In the genomic region with DNA sequence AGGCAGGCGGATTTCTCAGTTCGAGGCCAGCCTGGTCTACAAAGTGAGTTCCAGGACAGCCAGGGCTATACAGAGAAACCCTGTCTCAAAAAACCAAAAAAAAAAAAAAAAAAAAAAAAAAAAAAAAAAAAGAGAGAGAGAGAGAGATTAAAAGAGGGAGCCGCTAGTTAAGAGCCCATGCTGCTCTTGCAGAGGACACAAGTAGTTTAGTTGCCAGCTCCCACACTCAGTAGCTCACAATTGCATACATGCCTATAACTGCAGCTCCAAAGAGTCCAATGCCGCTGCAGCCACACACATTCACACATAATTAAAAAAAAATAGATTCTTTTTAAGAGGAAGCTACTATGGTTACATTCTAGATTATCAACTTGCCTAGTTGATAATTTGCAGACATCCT, we compare ENCODE assay signal across 18 mouse cellular contexts. TPM values are rescaled to one million over a fixed set of nuclear protein-coding genes. Genes with fewer than 3 reads are reported as not detected.
DNase-seq lines count a peak whose midpoint lies in the region; ATAC-seq and TF ChIP-seq lines count a peak whose summit lies in the region.
"Not testable (repeated sequence)": the region's sequence is repeated elsewhere in the genome, so short reads cannot be mapped to it uniquely, and the experiment has no call there.
"Had no signal": no experiment of that assay in that cellular context is flagged by ENCODE, and none has a peak within 500 bp of the region (broad histone marks: within the 10 kb centered on the region; RNA-seq: fewer than 3 reads in every experiment).

No protein-coding gene starts in this region.

- H3K4me3 ChIP-seq in MEL (ENCODE audit: control insufficient read depth in 1 of 2, insufficient read depth in 1 of 2, low read depth in 2 of 2, low read length in 2 of 2); forebrain, embryonic 15.5 days; hindbrain, embryonic 12.5 days; midbrain, embryonic 15.5 days; neural tube, embryonic 12.5 days: not testable (repeated sequence)
- H3K4me3 ChIP-seq in hindbrain, embryonic 15.5 days = 0 out of 2 replicates have a peak overlapping the region, but pooled peaks have one; percentile 92
- H3K4me3 ChIP-seq in neural tube, embryonic 15.5 days (replicated peaks) = peak overlapping the region; percentile 87; the same call in 1 of the 2 replicates

- not testable (repeated sequence) for H3K9ac ChIP-seq in MEL (ENCODE audit: control insufficient read depth, low read depth, low read length, poor library complexity, severe bottlenecking); forebrain, embryonic 15.5 days (replicated peaks); hindbrain, embryonic 12.5 days; hindbrain, embryonic 15.5 days; midbrain, embryonic 15.5 days; neural tube, embryonic 12.5 days; neural tube, embryonic 15.5 days (replicated peaks)

- not testable (repeated sequence) for DNase-seq in MEL (ENCODE audit: low read depth, low spot score)
- DNase-seq in induced T-regulatory cell, adult 2 months (ENCODE audit: low read depth) = peak; percentile 44

- peaks cover 0 to 30% of the 10 kb centered on the region in 2 experiments; a peak in 2 of 4 replicates for H3K36me3 ChIP-seq in MEL (ENCODE audit: control insufficient read depth in 1 of 2, insufficient read depth in 2 of 2, low read length in 2 of 2)
- H3K36me3 ChIP-seq in forebrain, embryonic 15.5 days; hindbrain, embryonic 12.5 days; hindbrain, embryonic 15.5 days; midbrain, embryonic 15.5 days (replicated peaks); neural tube, embryonic 12.5 days; neural tube, embryonic 15.5 days: not testable (repeated sequence)

- peak overlapping the region; percentile 92; the same call in 1 of the 2 replicates for H3K4me2 ChIP-seq in forebrain, embryonic 15.5 days (replicated peaks)
- 0 out of 2 replicates have a peak overlapping the region, but pooled peaks have one; percentile 7 for H3K4me2 ChIP-seq in hindbrain, embryonic 12.5 days (replicated peaks)
- peak overlapping the region; percentile 94 for H3K4me2 ChIP-seq in hindbrain, embryonic 15.5 days
- peak overlapping the region; percentile 76 for H3K4me2 ChIP-seq in midbrain, embryonic 15.5 days
- H3K4me2 ChIP-seq in neural tube, embryonic 12.5 days (replicated peaks) = peak overlapping the region; percentile 97; the same call in 1 of the 2 replicates
- peak overlapping the region; percentile 93 for H3K4me2 ChIP-seq in neural tube, embryonic 15.5 days

- H3K9me3 ChIP-seq in MEL (replicated peaks; ENCODE audit: insufficient read depth, low read length); forebrain, embryonic 15.5 days; hindbrain, embryonic 12.5 days (replicated peaks); hindbrain, embryonic 15.5 days; midbrain, embryonic 15.5 days; neural tube, embryonic 12.5 days; neural tube, embryonic 15.5 days (replicated peaks): not testable (repeated sequence)

- H3K27me3 ChIP-seq in MEL (ENCODE audit: control insufficient read depth in 1 of 2, insufficient read depth in 2 of 2, low read length in 2 of 2); forebrain, embryonic 15.5 days; hindbrain, embryonic 12.5 days; hindbrain, embryonic 15.5 days; midbrain, embryonic 15.5 days (replicated peaks); neural tube, embryonic 12.5 days (replicated peaks); neural tube, embryonic 15.5 days (replicated peaks): not testable (repeated sequence)

- not testable (repeated sequence) for TF ChIP-seq POLR2A in MEL (IDR thresholded peaks at IDR 0.05; ENCODE audit: control insufficient read depth in 1 of 2, insufficient read depth in 1 of 2, low read depth in 1 of 2, low read length in 2 of 2, poor library complexity in 1 of 2)

- H3K4me1 ChIP-seq in MEL (ENCODE audit: control insufficient read depth in 1 of 2, insufficient read depth in 2 of 2, low read length in 2 of 2) = peaks cover 10 to 27% of the 10 kb centered on the region in 2 experiments
- H3K4me1 ChIP-seq in forebrain, embryonic 15.5 days = peaks cover 23% of the 10 kb centered on the region
- H3K4me1 ChIP-seq in hindbrain, embryonic 12.5 days = peaks cover 24% of the 10 kb centered on the region
- peaks cover 27% of the 10 kb centered on the region for H3K4me1 ChIP-seq in hindbrain, embryonic 15.5 days (replicated peaks)
- peaks cover 24% of the 10 kb centered on the region for H3K4me1 ChIP-seq in midbrain, embryonic 15.5 days
- peaks cover 22% of the 10 kb centered on the region; the same call in 1 of the 2 replicates for H3K4me1 ChIP-seq in neural tube, embryonic 12.5 days
- peaks cover 25% of the 10 kb centered on the region for H3K4me1 ChIP-seq in neural tube, embryonic 15.5 days

- not testable (repeated sequence) for H3K27ac ChIP-seq in MEL (ENCODE audit: control insufficient read depth, low read depth, low read length); forebrain, embryonic 15.5 days (replicated peaks); hindbrain, embryonic 12.5 days; hindbrain, embryonic 15.5 days (replicated peaks); midbrain, embryonic 15.5 days; neural tube, embryonic 12.5 days; neural tube, embryonic 15.5 days (replicated peaks)

- ATAC-seq in forebrain, embryonic 15.5 days (replicated peaks); hindbrain, embryonic 12.5 days (ENCODE audit: low FRiP score); hindbrain, embryonic 15.5 days (ENCODE audit: low FRiP score, low read depth); midbrain, embryonic 15.5 days (replicated peaks); neural tube, embryonic 12.5 days (ENCODE audit: low FRiP score, low read depth); neural tube, embryonic 15.5 days (ENCODE audit: low FRiP score): not testable (repeated sequence)

- TF ChIP-seq CTCF in MEL (IDR thresholded peaks at IDR 0.05 in 2 of 3, conservative IDR thresholded peaks at IDR 0.05 in 1 of 3; ENCODE audit: control insufficient read depth in 1 of 3, insufficient read depth in 1 of 3, low read depth in 2 of 3, low read length in 3 of 3, poor library complexity in 1 of 3, severe bottlenecking in 1 of 3) = not testable (repeated sequence)

- not testable (repeated sequence) for H3K79me2 ChIP-seq in MEL (ENCODE audit: control insufficient read depth, insufficient read depth, low read length, poor library complexity)

- not testable (repeated sequence) for TF ChIP-seq EP300 in MEL (IDR thresholded peaks at IDR 0.05; ENCODE audit: low read depth in 1 of 2, low read length in 2 of 2)

- 83% methylated on average over 4 of the region's 4 CpGs for WGBS in forebrain, embryonic 15.5 days
- WGBS in hindbrain, embryonic 12.5 days = 95% methylated on average over 4 of the region's 4 CpGs
- 96% methylated on average over 4 of the region's 4 CpGs for WGBS in hindbrain, embryonic 15.5 days
- 86% methylated on average over 4 of the region's 4 CpGs for WGBS in midbrain, embryonic 15.5 days
- 95% methylated on average over 4 of the region's 4 CpGs for WGBS in neural tube, embryonic 12.5 days
- WGBS in neural tube, embryonic 15.5 days = 92% methylated on average over 4 of the region's 4 CpGs

- TF ChIP-seq RAD21 in MEL (IDR thresholded peaks at IDR 0.05; ENCODE audit: low read depth, low read length) = not testable (repeated sequence)

RNA-seq across cellular contexts. Expression of gene Rnf157, which starts 2.4 kb away (rescaled TPM):
- 4.6 and 7.5 TPM in 2 replicates for total RNA-seq in MEL (2012; rRNA removed)
- polyA plus RNA-seq in MEL (2012; ENCODE audit: insufficient read depth in 1 of 2, insufficient read length in 2 of 2, low read depth in 1 of 2, low replicate concordance in 2 of 2, missing spikeins in 1 of 2) = 10 to 100 TPM in 1 of 2 experiments, not detected in 1; 10.9 TPM
- 53.4 and 55.6 TPM in 2 replicates for polyA plus RNA-seq in forebrain, embryonic 15.5 days (2015; fragmentation: Nextera tagmentation; extraction: Ambion mirVana)
- 44.8 and 47.2 TPM in 2 replicates for polyA plus RNA-seq in hindbrain, embryonic 12.5 days (2016; fragmentation: Nextera tagmentation; extraction: Ambion mirVana)
- polyA plus RNA-seq in hindbrain, embryonic 15.5 days (2015; fragmentation: Nextera tagmentation; extraction: Ambion mirVana) = 69.8 and 78.1 TPM in 2 replicates
- 66.1 and 68.0 TPM in 2 replicates for polyA plus RNA-seq in midbrain, embryonic 15.5 days (2015; fragmentation: Nextera tagmentation; extraction: Ambion mirVana)
- 54.3 and 62.8 TPM in 2 replicates for polyA plus RNA-seq in neural tube, embryonic 12.5 days (2016; fragmentation: Nextera tagmentation; extraction: Ambion mirVana)
- polyA plus RNA-seq in neural tube, embryonic 15.5 days (2015; fragmentation: Nextera tagmentation; extraction: Ambion mirVana) = 69.9 and 85.4 TPM in 2 replicates

RNA-seq across cellular contexts. Expression of gene Ubald2, which starts 23.5 kb away (rescaled TPM):
- total RNA-seq in MEL (2012; rRNA removed) = 56.8 and 66.2 TPM in 2 replicates
- polyA plus RNA-seq in MEL (2012; ENCODE audit: insufficient read depth in 1 of 2, insufficient read length in 2 of 2, low read depth in 1 of 2, low replicate concordance in 2 of 2, missing spikeins in 1 of 2) = 10 to 100 TPM in 1 of 2 experiments, not detected in 1; 77.7 TPM
- 58.8 and 59.5 TPM in 2 replicates for polyA plus RNA-seq in forebrain, embryonic 15.5 days (2015; fragmentation: Nextera tagmentation; extraction: Ambion mirVana)
- 46.6 and 50.6 TPM in 2 replicates for polyA plus RNA-seq in hindbrain, embryonic 12.5 days (2016; fragmentation: Nextera tagmentation; extraction: Ambion mirVana)
- polyA plus RNA-seq in hindbrain, embryonic 15.5 days (2015; fragmentation: Nextera tagmentation; extraction: Ambion mirVana) = 42.7 and 44.3 TPM in 2 replicates
- polyA plus RNA-seq in midbrain, embryonic 15.5 days (2015; fragmentation: Nextera tagmentation; extraction: Ambion mirVana) = 40.9 and 44.2 TPM in 2 replicates
- polyA plus RNA-seq in neural tube, embryonic 12.5 days (2016; fragmentation: Nextera tagmentation; extraction: Ambion mirVana) = 53.8 and 72.3 TPM in 2 replicates
- 33.9 and 39.2 TPM in 2 replicates for polyA plus RNA-seq in neural tube, embryonic 15.5 days (2015; fragmentation: Nextera tagmentation; extraction: Ambion mirVana)

RNA-seq across cellular contexts. Expression of gene Qrich2, which starts 55.6 kb away (rescaled TPM):
- not detected in 2 replicates for total RNA-seq in MEL (2012; rRNA removed)
- polyA plus RNA-seq in MEL (2012; ENCODE audit: insufficient read depth in 1 of 2, insufficient read length in 2 of 2, low read depth in 1 of 2, low replicate concordance in 2 of 2, missing spikeins in 1 of 2) = under 1 TPM in 1 of 2 experiments, not detected in 1; 0.11 TPM
- not detected in 2 replicates for polyA plus RNA-seq in forebrain, embryonic 15.5 days (2015; fragmentation: Nextera tagmentation; extraction: Ambion mirVana)
- 0.18 and 0.39 TPM in 2 replicates for polyA plus RNA-seq in hindbrain, embryonic 12.5 days (2016; fragmentation: Nextera tagmentation; extraction: Ambion mirVana)
- polyA plus RNA-seq in hindbrain, embryonic 15.5 days (2015; fragmentation: Nextera tagmentation; extraction: Ambion mirVana) = 0.07 and 0.47 TPM in 2 replicates
- not detected in 2 replicates for polyA plus RNA-seq in midbrain, embryonic 15.5 days (2015; fragmentation: Nextera tagmentation; extraction: Ambion mirVana)
- not detected in 2 replicates for polyA plus RNA-seq in neural tube, embryonic 12.5 days (2016; fragmentation: Nextera tagmentation; extraction: Ambion mirVana)
- polyA plus RNA-seq in neural tube, embryonic 15.5 days (2015; fragmentation: Nextera tagmentation; extraction: Ambion mirVana) = 0.15 TPM in 1 of 2 replicates, not detected in the other
- total RNA-seq: adrenal gland, adult 2 months; adrenal gland, postnatal 14 days; common myeloid progenitor, adult 5-6 weeks; gastrocnemius, adult 18-20 months; gastrocnemius, postnatal 10 days; granulocyte monocyte progenitor cell, adult 5-6 weeks; heart, adult 2 months; heart, postnatal 14 days had no signal
- polyA plus RNA-seq: forebrain, embryonic 11.5 days; heart, embryonic 13.5 days had no signal

Comparison
In these comparisons a context has a peak if more than half of its experiments do, and no peak if none do; other contexts are left out.
1. H3K4me2 ChIP-seq: peak in every context shown above with its lines; median percentile 97 in neural tube, embryonic 12.5 days; 94 in hindbrain, embryonic 15.5 days; 93 in neural tube, embryonic 15.5 days; 92 in forebrain, embryonic 15.5 days; 76 in midbrain, embryonic 15.5 days; 7 in hindbrain, embryonic 12.5 days.